Mouse (Mus musculus) urinary bladder, adult 2 months (tissue): ENCODE data around the gene Uchl1. TPM values are rescaled to one million over a fixed set of nuclear protein-coding genes. Genes with fewer than 3 reads are reported as not detected.

Source experiments
- DNase-seq: peaks from one replicate; pipeline ENCODE4 v3.0.0; 2022; ENCODE audit warnings: low spot score
- polyA plus RNA-seq: library from polyadenylated mRNA; depleted of rRNA; stranded (reverse); fragments of >200 nt; gene quantifications from 2 replicates; pipeline ENCODE4 v1.2.3, GENCODE M21; 2012; rRNA removed

The Uchl1 gene
- polyA plus RNA-seq, result 466 and 720 TPM in 2 replicates

DNA sequence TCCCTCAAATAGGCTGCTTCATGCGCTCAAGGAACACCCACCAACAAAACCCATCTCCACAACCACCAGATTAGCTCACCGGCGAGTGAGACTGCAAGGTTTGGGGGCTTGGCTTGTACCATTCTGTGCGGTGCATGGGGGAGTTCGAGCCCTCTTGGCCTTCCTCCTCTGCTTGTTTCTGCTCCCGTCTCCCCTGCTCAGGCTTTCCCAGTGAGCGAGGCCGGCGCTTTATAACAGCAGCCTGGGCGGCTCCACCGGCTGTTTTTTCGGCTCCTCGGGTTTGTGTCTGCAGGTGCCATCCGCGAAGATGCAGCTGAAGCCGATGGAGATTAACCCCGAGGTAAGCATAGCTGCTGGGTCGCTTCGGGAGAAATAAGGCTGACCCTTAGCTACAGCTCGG is at the start of gene Uchl1:
Gene Uchl1 (plus strand): TSS at position 109 of the 400 bp plus-strand sequence.
- DNase-seq, result peak; percentile 35

GRCm38 (mm10) chr5:66627805-66628204 is 48.1 kb upstream of the Uchl1 start:
- no peak for DNase-seq

DNA sequence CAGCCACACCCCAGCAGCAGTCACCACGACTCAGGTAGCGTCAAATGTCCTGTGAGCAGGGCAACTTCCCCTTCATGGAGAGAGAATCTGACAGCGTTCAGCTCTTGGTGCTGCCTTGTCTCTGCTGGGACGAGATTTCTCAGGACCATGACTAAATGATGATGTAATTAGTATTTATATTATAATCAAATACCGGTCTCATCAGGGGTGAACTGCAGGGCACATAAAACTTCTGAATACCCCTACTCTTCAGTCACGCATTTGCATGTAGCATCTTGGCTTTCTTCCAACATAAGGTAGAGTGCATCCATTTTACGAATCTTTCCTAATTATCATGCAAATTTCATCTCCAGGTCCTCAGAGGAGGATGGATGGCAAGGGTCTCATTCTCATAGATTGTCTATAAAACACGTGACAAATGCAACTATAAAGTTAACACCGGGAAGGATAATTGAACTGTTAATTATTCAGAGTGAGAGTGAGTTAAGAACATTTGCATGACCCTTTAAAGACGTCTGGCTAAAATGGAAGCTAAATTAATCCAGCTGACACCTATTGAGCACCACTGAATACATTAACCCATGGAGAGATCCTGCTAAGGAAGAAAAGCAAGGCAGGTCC is 40.3 kb upstream of the Uchl1 start:
- no peak for DNase-seq

DNA sequence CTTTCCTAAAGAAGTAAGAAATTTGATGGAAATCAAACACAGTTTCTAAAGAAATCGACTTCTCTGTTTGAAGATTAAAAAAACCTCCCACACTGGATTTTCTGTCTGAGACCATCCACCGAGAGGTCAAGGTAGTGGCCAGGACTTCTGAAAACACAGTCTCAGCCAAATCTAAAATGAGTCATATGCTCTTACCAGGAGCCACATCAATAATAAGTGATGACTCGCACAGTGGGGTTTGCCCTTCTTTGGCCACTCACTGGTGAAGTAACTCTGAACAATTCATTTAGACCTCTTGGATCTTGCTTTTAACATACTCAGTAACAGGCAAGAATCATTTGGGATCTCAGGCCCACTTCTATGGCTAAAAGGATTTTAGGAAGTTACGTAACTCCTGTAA is 33.7 kb upstream of the Uchl1 start:
- DNase-seq, result no peak

- DNase-seq, result no peak
Measured at GRCm38 (mm10) chr5:66643260-66643659, 32.6 kb upstream of the Uchl1 start.

DNA sequence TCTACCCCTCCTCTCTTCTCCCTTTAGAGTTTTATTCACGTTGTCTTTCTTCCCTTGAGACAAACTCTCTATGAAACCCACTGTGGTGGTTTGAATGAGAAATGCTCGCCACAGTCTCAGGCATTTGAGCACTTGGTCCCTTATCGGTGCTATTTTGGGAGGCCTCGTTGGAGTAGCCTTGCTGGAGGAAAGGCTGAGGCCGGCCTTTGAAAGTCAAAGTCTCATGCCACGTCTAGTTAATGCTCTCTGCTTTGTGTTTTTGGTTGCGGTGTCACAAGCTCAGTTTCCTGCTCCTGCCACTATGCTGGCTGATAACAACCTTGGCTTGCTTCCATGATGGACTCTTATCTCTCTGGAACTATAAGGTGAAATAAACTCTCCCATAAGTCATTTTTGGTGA is 28.4 kb upstream of the Uchl1 start:
- DNase-seq, result no peak

DNA sequence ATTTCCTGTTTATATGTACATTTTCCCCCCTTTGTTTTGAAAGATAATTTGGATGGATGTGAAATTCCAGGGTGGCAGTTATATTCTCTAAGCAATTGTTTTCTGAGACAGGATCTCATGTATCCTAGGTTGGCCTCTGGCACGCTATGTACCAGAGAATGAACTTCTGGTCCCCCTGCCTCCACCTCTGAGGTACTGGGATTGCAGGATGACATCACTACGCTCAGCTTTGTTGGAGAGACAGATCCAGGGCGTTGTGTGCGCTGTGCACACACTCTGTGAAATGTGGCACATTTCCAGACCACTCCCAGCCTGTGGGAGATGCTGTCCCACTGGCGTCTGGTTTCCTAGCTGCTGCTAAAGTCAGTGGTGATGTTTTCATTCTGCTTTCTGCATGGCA is 21.7 kb upstream of the Uchl1 start:
- DNase-seq, result no peak

DNA sequence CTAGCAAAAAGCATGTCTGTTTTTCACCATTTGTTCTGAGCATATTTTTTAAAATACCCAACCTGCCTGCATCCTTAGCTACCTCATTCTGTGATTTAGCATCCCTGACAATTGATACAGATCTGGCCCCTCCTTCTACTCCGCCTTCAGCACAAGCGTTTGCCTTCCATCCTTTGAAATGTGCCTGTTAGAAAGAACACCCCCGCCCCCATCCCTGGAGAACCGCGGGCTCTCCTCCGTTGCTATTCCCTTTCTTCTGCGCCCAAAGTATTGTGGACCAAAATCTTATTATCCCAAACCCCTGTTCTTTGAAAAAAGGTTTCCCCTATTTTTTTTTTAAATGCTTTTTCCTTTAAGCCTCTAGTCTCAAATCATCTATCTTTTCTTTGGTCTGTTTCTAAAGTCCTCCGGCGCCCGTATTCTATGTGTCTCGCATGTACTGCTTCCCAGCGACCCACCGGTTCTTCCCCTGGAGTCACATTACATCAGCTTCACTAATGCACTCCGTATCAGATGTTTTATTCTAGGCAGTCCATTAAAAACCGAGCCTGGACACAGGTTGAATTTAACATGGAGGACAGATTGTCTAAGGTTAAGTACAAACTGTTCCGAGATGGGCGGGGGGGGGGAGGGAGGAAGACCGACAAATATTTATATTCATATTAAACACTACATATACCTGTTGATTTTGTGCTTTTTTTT is 551 bp upstream of the Uchl1 start:
- no peak for DNase-seq

DNA sequence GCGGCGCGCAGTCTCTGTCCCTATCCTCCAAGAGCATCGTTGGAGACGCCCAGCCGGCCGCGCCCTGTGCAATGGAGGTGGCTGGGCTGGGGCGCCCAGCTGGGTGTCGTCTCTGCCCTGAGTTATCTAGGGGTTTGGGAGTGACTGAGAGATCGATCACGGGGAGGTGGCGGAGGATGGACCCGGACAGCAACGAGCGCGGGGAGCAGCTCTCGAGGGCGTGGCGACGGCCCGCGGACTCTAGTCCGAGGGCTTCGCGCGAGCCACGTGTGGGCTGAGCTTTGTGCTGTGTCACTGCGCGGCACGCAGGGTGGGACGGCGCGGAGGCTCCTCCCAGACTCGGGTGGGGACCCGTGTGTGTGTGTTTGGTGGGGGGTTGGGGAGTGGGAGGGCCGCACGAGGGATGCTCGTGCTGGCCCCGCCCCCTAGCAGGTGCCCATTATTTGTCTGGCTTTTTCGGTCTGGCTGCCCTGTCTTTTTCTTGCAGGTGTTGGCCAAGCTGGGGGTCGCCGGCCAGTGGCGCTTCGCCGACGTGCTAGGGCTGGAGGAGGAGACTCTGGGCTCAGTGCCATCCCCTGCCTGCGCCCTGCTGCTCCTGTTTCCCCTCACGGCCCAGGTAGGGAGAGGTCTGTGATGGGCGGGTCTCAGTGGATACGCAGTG is 696 bp downstream of the Uchl1 start:
- DNase-seq, result peak; percentile 31

- no peak for DNase-seq
Measured at GRCm38 (mm10) chr5:66677411-66678345, 1.8 kb downstream of the Uchl1 start.

DNA sequence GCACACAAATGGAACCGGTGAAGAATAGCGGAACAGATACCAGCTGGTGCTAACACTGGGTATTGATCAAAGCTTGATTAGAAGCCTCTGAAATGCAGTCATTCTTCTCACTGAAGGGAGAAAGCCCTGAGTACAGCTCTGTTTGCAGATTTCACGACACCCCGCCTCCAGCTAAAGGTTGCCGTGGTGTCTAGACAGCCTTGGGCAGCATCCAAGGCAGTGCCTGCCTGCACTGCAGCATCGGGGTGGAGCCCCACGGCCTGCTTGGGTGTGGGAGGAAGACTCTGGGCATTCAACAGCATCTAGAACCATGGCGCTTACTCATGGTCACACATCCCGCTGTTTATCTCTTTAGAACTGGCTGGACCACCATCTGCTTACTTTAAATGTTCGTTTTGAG is 3.3 kb downstream of the Uchl1 start:
- DNase-seq, result no peak

- DNase-seq, result no peak
Measured at GRCm38 (mm10) chr5:66685930-66686329, 10.0 kb downstream of the Uchl1 start.

- no peak for DNase-seq
Measured at GRCm38 (mm10) chr5:66686863-66687262, 11.0 kb downstream of the Uchl1 start.

- DNase-seq, result no peak
Measured at GRCm38 (mm10) chr5:66687737-66688136, 11.8 kb downstream of the Uchl1 start.

DNA sequence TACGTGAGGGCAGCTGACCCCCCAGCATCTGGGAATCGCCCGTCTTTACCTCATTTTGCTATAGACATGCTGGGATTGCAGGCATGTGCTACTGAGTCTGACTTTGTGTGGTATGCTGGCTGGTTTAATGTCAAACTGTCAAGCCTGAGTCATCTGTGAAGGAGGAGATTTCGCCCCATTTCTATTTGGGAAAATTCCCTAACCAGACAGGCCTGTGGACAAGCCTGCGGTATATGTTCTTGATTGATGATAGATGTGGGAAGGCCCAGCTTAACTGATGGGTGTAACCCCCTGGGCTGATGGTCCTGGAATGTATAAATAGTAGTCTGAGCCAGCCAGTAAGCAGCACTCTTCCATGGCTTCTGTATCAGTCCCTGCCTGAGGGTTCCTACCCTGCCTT is 12.4 kb downstream of the Uchl1 start:
- DNase-seq, result no peak

DNA sequence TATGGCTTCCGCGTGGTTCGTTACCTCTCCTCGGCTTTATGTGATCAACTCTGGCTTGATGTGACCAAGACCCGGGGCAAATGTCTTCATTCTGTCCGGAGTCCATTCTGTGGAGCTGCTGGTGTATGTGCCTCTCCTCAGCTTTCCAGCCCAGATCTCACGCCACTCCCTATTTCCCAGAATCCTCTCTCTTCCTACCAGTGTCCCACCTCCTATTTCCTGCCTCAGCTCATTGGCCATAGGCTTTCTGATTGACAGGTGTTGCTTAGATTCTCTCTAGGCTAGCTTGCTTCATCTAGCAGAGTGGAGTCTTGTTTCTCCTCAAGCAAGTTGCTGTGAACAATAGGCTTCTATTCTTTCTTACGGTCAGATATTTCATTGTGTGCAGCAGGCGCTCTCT is 13.9 kb downstream of the Uchl1 start:
- DNase-seq, result no peak

GRCm38 (mm10) chr5:66693231-66693630 is 17.3 kb downstream of the Uchl1 start:
- DNase-seq, result no peak

- no peak for DNase-seq
Measured at GRCm38 (mm10) chr5:66697119-66697518, 21.2 kb downstream of the Uchl1 start.

GRCm38 (mm10) chr5:66699911-66700310 is 24.0 kb downstream of the Uchl1 start:
- no peak for DNase-seq

- DNase-seq, result no peak
Measured at GRCm38 (mm10) chr5:66701951-66702350, 26.1 kb downstream of the Uchl1 start.

DNA sequence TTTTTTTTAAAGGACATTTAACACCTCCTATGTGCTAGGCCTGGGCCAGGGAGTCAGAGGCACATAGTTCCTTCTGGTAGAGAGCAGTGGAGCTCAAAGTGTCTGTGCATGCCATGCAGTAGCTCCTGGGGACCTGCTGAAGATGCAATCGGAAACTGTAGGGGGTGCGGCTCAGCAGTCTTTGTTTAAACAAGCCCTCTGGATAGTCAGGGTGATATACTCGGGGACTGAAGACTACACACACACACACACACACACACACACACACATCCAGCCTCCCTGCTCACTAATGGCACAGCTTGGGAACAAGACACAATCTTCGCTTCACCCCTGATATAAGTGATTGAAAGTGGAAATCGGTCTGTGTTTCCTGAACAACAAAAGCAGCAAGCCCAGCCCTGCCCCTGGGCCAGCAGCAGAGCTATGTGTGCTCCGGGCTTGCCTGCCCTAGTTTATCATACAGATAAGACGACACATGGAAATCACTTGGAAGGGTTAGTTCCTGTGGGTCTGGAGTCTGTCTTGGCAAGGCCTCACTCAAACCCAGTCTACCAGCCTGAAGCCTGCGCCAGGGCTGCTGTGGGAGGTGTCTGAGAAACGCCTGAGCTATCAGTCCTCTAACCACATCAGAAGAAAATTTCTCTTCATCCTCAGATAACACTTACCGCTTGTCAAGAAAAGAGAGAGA is 27.6 kb downstream of the Uchl1 start:
- DNase-seq, result no peak
